Mouse (Mus musculus) adrenal gland, adult (tissue): ENCODE results near the gene 4930402H24Rik.
A peak's percentile ranks its signal among the peaks of the same experiment; 100 is the strongest.

Experiments used
- DNase-seq, 2 experiments: peaks; one replicate each; pipeline ENCODE4 v3.0.0; 2022 to 2023; ENCODE audit warnings: low spot score in 1 of 2; ENCODE audit not compliant: inconsistent age in 2 of 2

Gene 4930402H24Rik

GRCm38 (mm10) chr2:130738019-130738418 is 168.2 kb downstream of the 4930402H24Rik start:
- no peak for DNase-seq

GRCm38 (mm10) chr2:130735281-130735680 is 170.9 kb downstream of the 4930402H24Rik start:
- DNase-seq, result no peak

GRCm38 (mm10) chr2:130733444-130733843 is 172.8 kb downstream of the 4930402H24Rik start:
- DNase-seq, result no peak

- no peak for DNase-seq
Measured at GRCm38 (mm10) chr2:130731855-130732254, 174.4 kb downstream of the 4930402H24Rik start.

GRCm38 (mm10) chr2:130730746-130731145 is 175.5 kb downstream of the 4930402H24Rik start:
- DNase-seq, result no peak

- no peak for DNase-seq
Measured at GRCm38 (mm10) chr2:130728906-130729585, 177.2 kb downstream of the 4930402H24Rik start.

GRCm38 (mm10) chr2:130727752-130728151 is 178.5 kb downstream of the 4930402H24Rik start:
- no peak for DNase-seq

- DNase-seq, result no peak
Measured at GRCm38 (mm10) chr2:130724369-130724768, 181.8 kb downstream of the 4930402H24Rik start.

GRCm38 (mm10) chr2:130717951-130718350 is 188.3 kb downstream of the 4930402H24Rik start:
- no peak for DNase-seq

- no peak for DNase-seq
Measured at GRCm38 (mm10) chr2:130707057-130707456, 199.1 kb downstream of the 4930402H24Rik start.

- DNase-seq, result no peak
Measured at GRCm38 (mm10) chr2:130706602-130707001, 199.6 kb downstream of the 4930402H24Rik start.

- no peak for DNase-seq
Measured at GRCm38 (mm10) chr2:130705178-130705577, 201.0 kb downstream of the 4930402H24Rik start.

- no peak for DNase-seq
Measured at GRCm38 (mm10) chr2:130704040-130705001, 201.9 kb downstream of the 4930402H24Rik start.

- DNase-seq, result no peak
Measured at GRCm38 (mm10) chr2:130697821-130698266, 208.4 kb downstream of the 4930402H24Rik start.

GRCm38 (mm10) chr2:130697153-130697810 is 208.9 kb downstream of the 4930402H24Rik start, which contains the start of gene Slc4a11:
Gene Slc4a11, minus strand, starts transcription at chr2:130697519.
- peak; percentile 72 to 89 for DNase-seq

GRCm38 (mm10) chr2:130696700-130697152 is 209.5 kb downstream of the 4930402H24Rik start:
- no peak for DNase-seq

GRCm38 (mm10) chr2:130693563-130693962 is 212.6 kb downstream of the 4930402H24Rik start:
- DNase-seq, result peak in 1 of 2 experiments; percentile 64

GRCm38 (mm10) chr2:130689011-130689410 is 217.2 kb downstream of the 4930402H24Rik start:
- peak in 1 of 2 experiments; percentile 74 for DNase-seq

- no peak for DNase-seq
Measured at GRCm38 (mm10) chr2:130685426-130685825, 220.8 kb downstream of the 4930402H24Rik start.

- DNase-seq, result no peak
Measured at GRCm38 (mm10) chr2:130681531-130681930, 224.7 kb downstream of the 4930402H24Rik start.

- no peak for DNase-seq
Measured at GRCm38 (mm10) chr2:130679899-130680298, 226.3 kb downstream of the 4930402H24Rik start.
